Mouse (Mus musculus) kidney, postnatal 14 days (tissue): ENCODE data around the gene C2cd4c.
A peak's percentile ranks its signal among the peaks of the same experiment; 100 is the strongest.

Source experiments
- DNase-seq: peaks from one replicate; pipeline ENCODE4 v3.0.0; 2022; ENCODE audit warnings: mixed read lengths

C2cd4c gene

GRCm38 (mm10) chr10:79613578-79614304 lies at the start of gene C2cd4c:
TSS of gene C2cd4c (minus strand) at chr10:79614025.
- peak; percentile 74 for DNase-seq

- DNase-seq = no peak
Measured at GRCm38 (mm10) chr10:79661861-79662260, 48.0 kb upstream of the C2cd4c start.

GRCm38 (mm10) chr10:79660298-79660697 lies 46.5 kb upstream of the C2cd4c start:
- DNase-seq = no peak

- DNase-seq = peak; percentile 51
Measured at GRCm38 (mm10) chr10:79658829-79659228, 45.0 kb upstream of the C2cd4c start.

- no peak for DNase-seq
Measured at GRCm38 (mm10) chr10:79654946-79655395, 41.1 kb upstream of the C2cd4c start.

- no peak for DNase-seq
Measured at GRCm38 (mm10) chr10:79652789-79653188, 39.0 kb upstream of the C2cd4c start.

- peak; percentile 75 for DNase-seq
Measured at GRCm38 (mm10) chr10:79649070-79649751, 35.4 kb upstream of the C2cd4c start.

- no peak for DNase-seq
Measured at GRCm38 (mm10) chr10:79645711-79646110, 31.9 kb upstream of the C2cd4c start, which contains the start of gene Odf3l2. TSS of gene Odf3l2 (minus strand) at chr10:79645738.

GRCm38 (mm10) chr10:79638486-79639204 lies 24.8 kb upstream of the C2cd4c start:
- DNase-seq = peak; percentile 20

- DNase-seq = peak; percentile 24
Measured at GRCm38 (mm10) chr10:79637128-79638110, 23.6 kb upstream of the C2cd4c start, which contains the start of gene Shc2. TSS of gene Shc2 (minus strand) at chr10:79637918.

- DNase-seq = no peak
Measured at GRCm38 (mm10) chr10:79636287-79636686, 22.5 kb upstream of the C2cd4c start.

- no peak for DNase-seq
Measured at GRCm38 (mm10) chr10:79633006-79633777, 19.4 kb upstream of the C2cd4c start.

- no peak for DNase-seq
Measured at GRCm38 (mm10) chr10:79631432-79631831, 17.6 kb upstream of the C2cd4c start.

GRCm38 (mm10) chr10:79628377-79628776 lies 14.6 kb upstream of the C2cd4c start:
- DNase-seq = no peak

GRCm38 (mm10) chr10:79626156-79626555 lies 12.3 kb upstream of the C2cd4c start:
- DNase-seq = no peak

- DNase-seq = no peak
Measured at GRCm38 (mm10) chr10:79625398-79625797, 11.6 kb upstream of the C2cd4c start.

- no peak for DNase-seq
Measured at GRCm38 (mm10) chr10:79623950-79624349, 10.1 kb upstream of the C2cd4c start.

- DNase-seq = no peak
Measured at GRCm38 (mm10) chr10:79616376-79616775, 2.6 kb upstream of the C2cd4c start.

- no peak for DNase-seq
Measured at GRCm38 (mm10) chr10:79615860-79616259, 2.0 kb upstream of the C2cd4c start.

- no peak for DNase-seq
Measured at GRCm38 (mm10) chr10:79614305-79614643, 449 bp upstream of the C2cd4c start.
